Mouse (Mus musculus) c-Kit-positive CD71-positive TER-119-negative erythroid progenitor cells, embryonic 14.5 days (primary cell): ENCODE results near the gene Letmd1.

ENCODE experiments used
- DNase-seq: peaks from one replicate; pipeline ENCODE4 v3.0.0-alpha.2; 2013; ENCODE audit warnings: low read depth

The Letmd1 gene

DNA sequence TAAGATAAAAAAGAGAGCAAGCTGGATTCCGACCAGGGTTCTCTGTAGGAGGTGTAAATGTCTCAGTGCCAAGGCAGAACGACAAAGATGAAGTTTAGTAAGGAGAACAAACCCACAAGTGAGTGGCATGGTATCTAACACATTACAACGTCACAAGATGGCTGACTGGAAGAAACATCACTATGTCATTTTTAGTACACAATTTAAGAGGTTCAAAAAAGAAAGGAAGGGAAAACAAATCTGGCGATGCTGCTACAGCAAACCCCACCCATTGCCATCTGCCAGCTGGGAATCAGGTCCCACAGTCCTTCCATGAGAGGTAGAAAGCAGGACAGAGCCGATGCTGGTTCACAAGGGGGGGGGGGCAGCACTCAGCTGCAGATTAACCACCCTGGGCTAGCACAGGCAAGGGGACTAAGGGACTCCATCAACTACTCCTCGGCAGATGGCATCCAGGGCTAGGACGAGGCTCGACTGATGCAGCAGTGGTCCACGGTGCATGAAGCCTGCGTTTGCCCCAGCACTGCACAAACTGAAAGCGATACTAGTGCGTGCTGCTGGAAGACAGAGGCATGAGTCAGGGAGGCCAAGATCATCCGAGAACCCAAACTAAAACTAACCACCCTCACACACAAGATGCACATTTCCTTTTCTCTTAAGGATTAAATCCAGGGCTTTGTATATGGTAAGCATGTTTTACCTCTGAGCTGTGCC lies 39.8 kb downstream of the Letmd1 start:
- DNase-seq: no peak

DNA sequence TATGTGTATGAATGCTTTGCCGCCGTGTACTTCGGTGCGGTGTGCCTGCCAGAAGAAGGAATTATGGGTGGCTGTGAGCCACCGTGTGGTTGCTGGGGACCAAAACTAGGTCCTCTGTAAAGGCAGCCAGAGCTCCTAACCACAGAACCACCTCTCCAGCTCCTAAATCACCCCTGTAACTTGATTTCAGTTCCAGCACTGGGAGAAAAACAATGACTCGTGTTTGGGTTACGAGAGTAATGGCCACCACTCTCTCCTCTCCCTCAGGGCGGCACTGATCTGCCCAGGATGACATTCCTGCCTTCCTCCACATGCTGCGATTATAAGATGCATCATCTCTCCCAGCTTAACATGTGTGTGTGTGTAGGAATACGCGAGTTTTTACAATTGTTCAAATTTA lies 41.2 kb downstream of the Letmd1 start:
- DNase-seq: no peak

DNA sequence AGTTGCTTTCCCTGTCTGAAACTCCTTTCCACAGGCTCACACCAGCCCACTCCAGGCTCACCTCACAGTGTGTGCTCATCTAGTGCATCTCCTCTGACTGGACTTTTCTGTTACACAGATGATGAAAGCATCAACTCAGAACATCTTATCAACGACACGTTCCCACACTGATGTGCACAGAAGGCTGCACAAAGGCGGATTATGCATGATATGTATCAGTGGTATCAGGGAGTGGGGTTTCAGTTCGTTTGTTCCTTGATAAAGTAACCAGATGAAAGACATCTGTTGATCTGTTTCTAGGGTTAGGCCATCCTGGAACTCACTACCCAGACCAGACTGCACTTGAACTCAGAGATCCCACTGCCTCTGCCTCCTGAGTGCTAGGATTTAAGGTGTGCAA lies 44.6 kb downstream of the Letmd1 start:
- no peak for DNase-seq

DNA sequence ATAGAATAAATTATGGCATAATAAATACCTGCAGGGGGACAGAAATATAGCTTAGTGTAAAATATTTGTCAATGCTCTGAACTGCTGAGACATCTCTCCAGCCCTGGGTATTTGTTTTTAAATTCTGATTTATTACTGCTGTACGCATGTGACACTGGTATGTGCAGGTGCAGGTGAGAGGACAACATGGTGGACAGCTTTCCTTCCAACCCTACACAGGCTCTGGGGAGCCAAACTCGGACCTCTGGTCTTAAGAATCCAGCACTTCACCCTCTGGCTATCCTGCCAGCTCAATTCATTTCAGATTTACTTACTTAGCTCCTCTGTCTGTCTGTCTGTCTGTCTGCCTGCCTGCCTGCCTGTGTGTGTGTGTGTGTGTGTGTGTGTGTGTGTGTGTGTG lies 46.3 kb downstream of the Letmd1 start:
- DNase-seq: no peak

DNA sequence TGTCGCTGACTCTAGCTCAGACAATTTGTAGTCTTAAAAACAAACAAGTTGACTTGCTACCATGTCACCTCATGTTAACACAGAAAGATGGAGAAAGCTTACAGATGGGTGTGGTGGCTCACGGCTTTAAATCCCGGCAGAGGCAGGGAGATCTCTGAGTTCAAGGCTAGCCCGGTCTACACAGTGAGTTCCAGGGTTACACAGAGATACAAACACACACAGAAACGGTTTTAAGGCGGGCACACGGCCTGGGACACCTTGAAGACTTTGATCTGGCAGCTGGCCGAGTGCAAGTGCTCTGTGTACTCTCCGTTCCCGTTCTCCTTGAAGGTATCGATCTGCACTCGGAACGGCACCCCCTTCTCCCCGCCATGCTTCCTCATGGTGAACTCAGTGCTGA lies 51.5 kb downstream of the Letmd1 start:
- DNase-seq: no peak

DNA sequence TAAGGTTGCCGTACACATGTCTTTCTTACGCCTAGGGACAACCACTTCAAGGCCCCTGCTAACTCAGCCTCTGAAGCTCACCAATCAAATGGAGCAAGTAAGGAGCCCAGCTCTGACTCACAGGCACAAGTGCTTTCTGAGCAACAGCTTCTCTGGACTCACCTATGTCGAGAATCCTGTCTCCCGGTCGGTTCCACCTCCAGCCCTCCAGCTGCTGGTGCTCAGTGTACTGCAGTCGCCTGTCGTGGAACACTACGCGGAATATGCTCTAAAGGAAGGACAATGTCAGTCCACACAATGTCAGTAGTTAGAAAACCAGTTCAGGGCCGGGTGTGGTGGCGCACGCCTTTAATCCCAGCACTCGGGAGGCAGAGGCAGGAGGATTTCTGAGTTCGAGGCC lies 56.6 kb downstream of the Letmd1 start:
- DNase-seq: no peak

DNA sequence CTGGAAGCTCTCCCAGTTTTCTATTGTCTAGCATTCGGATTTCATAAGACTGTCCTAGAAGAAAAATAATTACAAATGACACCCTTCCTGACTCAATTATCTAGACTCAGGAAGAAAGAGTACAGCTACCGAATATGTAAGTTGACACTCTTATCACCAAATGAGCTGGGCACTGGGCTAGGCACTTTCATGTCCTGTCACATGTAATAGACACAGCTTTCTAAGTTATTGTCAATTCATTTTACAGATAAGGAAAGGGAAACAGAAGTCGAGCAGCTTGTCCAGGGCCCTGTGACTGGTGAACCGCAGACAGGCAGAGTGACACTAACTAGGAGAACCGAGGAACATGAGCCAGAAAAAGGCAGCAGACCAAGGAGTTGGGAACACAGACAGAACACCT lies 59.1 kb downstream of the Letmd1 start:
- DNase-seq: no peak
